Mouse (Mus musculus) liver, postnatal 0 days (tissue): ENCODE measurements around the gene Prl8a9.

Experiments
- CTCF ChIP-seq: sonication (generic); IDR thresholded peaks from 2 replicates; pipeline ENCODE4 v1.5.1; 2016; ENCODE audit warnings: antibody characterized with exemption, low read depth
- EP300 ChIP-seq: IDR thresholded peaks from 2 replicates; pipeline ENCODE4 v1.6.1; 2016; ENCODE audit warnings: antibody characterized with exemption, low read depth, mild to moderate bottlenecking

DNA sequence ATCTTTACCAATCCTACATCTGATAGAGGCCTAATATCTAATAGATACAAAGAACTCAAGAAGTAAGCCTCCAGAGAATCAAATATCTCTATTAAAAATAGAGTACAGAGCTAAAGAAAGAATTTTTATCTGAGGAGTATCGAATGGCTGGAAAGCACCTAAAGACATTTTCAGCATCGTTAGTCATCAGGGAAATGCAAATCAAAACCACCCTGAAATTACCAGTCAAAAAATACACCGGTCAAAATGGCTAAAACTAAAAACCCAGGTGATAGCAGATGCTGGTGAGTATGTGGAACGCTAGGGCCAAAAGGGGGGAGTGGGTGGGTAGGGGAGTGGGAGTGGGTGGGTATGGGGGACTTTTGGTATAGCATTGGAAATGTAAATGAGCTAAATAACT lies 41.2 kb downstream of the Prl8a9 start:
- TF ChIP-seq CTCF (no peak), EP300 (no peak)
